Mouse (Mus musculus) heart, postnatal 0 days (tissue): ENCODE results near the gene Hpcal4.

Experiments used
- CTCF ChIP-seq: IDR thresholded peaks from 2 replicates; pipeline ENCODE4 v1.5.1; 2016; ENCODE audit warnings: antibody characterized with exemption, control low read depth, low read depth
- EP300 ChIP-seq: IDR thresholded peaks from 2 replicates; pipeline ENCODE4 v1.6.1; 2016; ENCODE audit warnings: antibody characterized with exemption, low read depth

DNA sequence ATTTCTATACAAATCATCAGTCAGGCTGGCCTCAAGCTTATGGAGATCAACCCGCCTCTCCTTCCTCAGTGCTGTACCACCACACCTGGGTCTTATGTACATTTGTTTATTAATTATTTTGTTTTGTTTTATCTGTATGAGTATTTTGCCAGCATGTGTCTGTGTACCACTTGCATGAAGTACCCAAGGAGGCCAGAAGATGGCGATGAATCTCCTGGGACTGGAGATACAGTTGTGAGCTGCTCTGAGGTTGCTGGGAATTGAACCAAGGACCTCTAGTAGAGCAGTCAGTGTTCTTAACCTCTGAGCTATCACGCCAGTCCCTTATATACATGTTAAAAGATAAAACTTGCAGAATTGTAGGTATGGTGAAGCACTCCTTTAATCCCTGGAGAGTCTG, 40.3 kb downstream of the Hpcal4 start:
- peak; percentile 38 for TF ChIP-seq CTCF
- TF ChIP-seq EP300: no peak
